Mouse (Mus musculus) embryonic fibroblast, embryonic 13.5 days (primary cell): ENCODE data around the gene Parn.

ENCODE experiments used
- CTCF ChIP-seq: IDR thresholded peaks from 2 replicates; pipeline ENCODE4 v1.5.1; 2011; ENCODE audit warnings: mild to moderate bottlenecking, control low read depth, low read length, moderate library complexity, borderline replicate concordance; ENCODE audit not compliant: insufficient read depth
- POLR2A ChIP-seq: IDR thresholded peaks from 2 replicates; pipeline ENCODE4 v1.6.1; 2011; ENCODE audit warnings: low read depth, mild to moderate bottlenecking, control low read depth, low read length, moderate library complexity

DNA sequence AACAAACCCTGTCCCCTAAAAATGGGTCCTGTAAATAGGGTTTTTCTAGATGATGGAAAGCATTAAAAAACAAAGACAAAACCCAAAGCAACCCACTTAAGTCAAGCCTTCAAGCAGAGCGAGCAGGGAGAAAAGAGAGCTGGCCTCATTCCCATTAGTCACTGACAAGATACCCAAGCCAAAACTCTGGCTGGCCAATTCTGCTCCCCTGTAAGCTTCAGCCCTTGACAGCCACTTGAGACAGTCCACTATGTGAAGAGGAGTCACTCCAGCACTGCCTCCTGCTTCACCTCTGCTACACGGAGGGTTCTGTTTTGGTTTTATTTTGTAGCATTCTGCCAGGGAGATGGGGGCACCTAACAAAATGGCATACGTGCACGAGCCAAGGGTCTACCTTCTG is 126.2 kb downstream of the Parn start:
- TF ChIP-seq POLR2A (no peak), CTCF (no peak)
